ENCODE assay signal across 9 mouse cellular contexts in genomic region chr5:14514631-14515523, GRCm38 (mm10). TPM values are rescaled to one million over a fixed set of nuclear protein-coding genes. Genes with fewer than 3 reads are reported as not detected.
A peak's percentile ranks its signal among the peaks of the same experiment; 100 is the strongest.
DNase-seq lines count a peak whose midpoint lies in the region; ATAC-seq lines count a peak whose summit lies in the region.
"Had no signal": no experiment of that assay in that cellular context is flagged by ENCODE, and none has a peak within 500 bp of the region (broad histone marks: within the 10 kb centered on the region; RNA-seq: fewer than 3 reads in every experiment).

Pclo (plus strand) TSS chr5:14514918.

- peak within 1 kb of the TSS; percentile 97 for H3K4me3 ChIP-seq in forebrain, embryonic 15.5 days
- H3K4me3 ChIP-seq in liver, embryonic 13.5 days (replicated peaks) = peak within 1 kb of the TSS; percentile 58
- peak within 1 kb of the TSS; percentile 84 for H3K4me3 ChIP-seq in neural tube, embryonic 13.5 days

- intact Hi-C loops in heart, postnatal 14 days (cut with DNase I) = no loop called here

- peak; percentile 98 for ATAC-seq in forebrain, embryonic 15.5 days (replicated peaks)
- peak; percentile 97 for ATAC-seq in liver, embryonic 13.5 days (ENCODE audit: low read depth)
- ATAC-seq in neural tube, embryonic 13.5 days (ENCODE audit: low read depth) = peak; percentile 98

- no peaks in the 10 kb centered on the region for H3K9me3 ChIP-seq in forebrain, embryonic 15.5 days
- no peaks in the 10 kb centered on the region for H3K9me3 ChIP-seq in liver, embryonic 13.5 days (replicated peaks)
- no peaks in the 10 kb centered on the region for H3K9me3 ChIP-seq in neural tube, embryonic 13.5 days

- H3K4me1 ChIP-seq in forebrain, embryonic 15.5 days = peaks cover 10% of the 10 kb centered on the region; the same call in 1 of the 2 replicates
- H3K4me1 ChIP-seq in liver, embryonic 13.5 days (replicated peaks) = peaks cover 9% of the 10 kb centered on the region; the same call in 1 of the 2 replicates
- peaks cover 14% of the 10 kb centered on the region; the same call in 1 of the 2 replicates for H3K4me1 ChIP-seq in neural tube, embryonic 13.5 days (replicated peaks)

- DNase-seq in CD4-positive helper T cell, adult 2 months (ENCODE audit: low read depth, low spot score) = peak; percentile 15
- peak; percentile 90 for DNase-seq in cerebellum, adult 11 months
- DNase-seq in heart, postnatal 14 days = peak; percentile 62 to 65
- DNase-seq in kidney, postnatal 4 days = peak; percentile 87 to 93
- peak; percentile 32 for DNase-seq in liver, embryonic 13.5 days
- DNase-seq in thymus, postnatal 14 days = peak; percentile 23

- peak within 1 kb of the TSS; percentile 55 for H3K4me2 ChIP-seq in forebrain, embryonic 15.5 days (replicated peaks)
- peak within 1 kb of the TSS; percentile 79 for H3K4me2 ChIP-seq in liver, embryonic 13.5 days
- peak within 1 kb of the TSS; percentile 60 for H3K4me2 ChIP-seq in neural tube, embryonic 13.5 days

- H3K9ac ChIP-seq in forebrain, embryonic 15.5 days (replicated peaks) = peak within 1 kb of the TSS; percentile 94
- H3K9ac ChIP-seq in liver, embryonic 13.5 days = peak within 1 kb of the TSS; percentile 39; the same call in 1 of the 2 replicates
- peak within 1 kb of the TSS; percentile 91 for H3K9ac ChIP-seq in neural tube, embryonic 13.5 days

- under 1% methylated on average over 86 of the region's 89 CpGs for WGBS in forebrain, embryonic 15.5 days
- WGBS in liver, embryonic 13.5 days (ENCODE audit: insufficient replicate concordance) = 0% methylated on average over 66 of the region's 89 CpGs
- WGBS in neural tube, embryonic 13.5 days = under 1% methylated on average over 86 of the region's 89 CpGs

- no peaks in the 10 kb centered on the region for H3K27me3 ChIP-seq in forebrain, embryonic 15.5 days
- peaks cover 14% of the 10 kb centered on the region for H3K27me3 ChIP-seq in liver, embryonic 13.5 days
- no peaks in the 10 kb centered on the region for H3K27me3 ChIP-seq in neural tube, embryonic 13.5 days
- H3K27me3 ChIP-seq: CH12.LX had no signal

- H3K27ac ChIP-seq in forebrain, embryonic 15.5 days (replicated peaks) = peak within 1 kb of the TSS; percentile 99
- no peak within 1 kb of the TSS for H3K27ac ChIP-seq in liver, embryonic 13.5 days
- peak within 1 kb of the TSS; percentile 99 for H3K27ac ChIP-seq in neural tube, embryonic 13.5 days (replicated peaks)

- no peaks in the 10 kb centered on the region for H3K36me3 ChIP-seq in forebrain, embryonic 15.5 days
- H3K36me3 ChIP-seq in liver, embryonic 13.5 days = no peaks in the 10 kb centered on the region
- H3K36me3 ChIP-seq in neural tube, embryonic 13.5 days = no peaks in the 10 kb centered on the region

RNA-seq across cellular contexts. Expression of gene Pclo, which starts in this region (rescaled TPM):
- 7.4 and 8.0 TPM in 2 replicates for polyA plus RNA-seq in forebrain, embryonic 15.5 days (2015; fragmentation: Nextera tagmentation; extraction: Ambion mirVana)
- under 1 TPM; 0.29 to 0.37 TPM for total RNA-seq in heart, postnatal 14 days (2021)
- polyA plus RNA-seq in liver, embryonic 13.5 days (2015; fragmentation: Nextera tagmentation; extraction: Ambion mirVana) = 0.01 and 0.02 TPM in 2 replicates
- 7.7 and 8.3 TPM in 2 replicates for polyA plus RNA-seq in neural tube, embryonic 13.5 days (2015; fragmentation: Nextera tagmentation; extraction: Ambion mirVana)
- total RNA-seq: CH12.LX had no signal

Comparison
In these comparisons a context has a peak if more than half of its experiments do, and no peak if none do; other contexts are left out.
1. Peak in DNase-seq in heart, postnatal 14 days; RNA of the gene not detected or under 1 TPM.
2. Peak in DNase-seq, ATAC-seq, H3K4me3 ChIP-seq, H3K9ac ChIP-seq and H3K4me2 ChIP-seq in liver, embryonic 13.5 days; RNA of the gene not detected or under 1 TPM.
3. DNase-seq: peak in every context shown above with its lines; median percentile 90 in cerebellum, adult 11 months; 90 in kidney, postnatal 4 days; 64 in heart, postnatal 14 days; 32 in liver, embryonic 13.5 days; 23 in thymus, postnatal 14 days; 15 in CD4-positive helper T cell, adult 2 months.
4. H3K9ac ChIP-seq: peak in every context shown above with its lines; median percentile 94 in forebrain, embryonic 15.5 days; 91 in neural tube, embryonic 13.5 days; 39 in liver, embryonic 13.5 days.